Mouse (Mus musculus) limb, embryonic 14.5 days (tissue): ENCODE measurements at regions not wholly inside any gene's neighbourhood (a gene's known extent, or its start where the extent isn't known, plus 50 kb on each side); places are given as distances from the start of the nearest gene placed in this dataset.
"Not testable (repeated sequence)": the region's sequence is repeated elsewhere in the genome, so short reads cannot be mapped to it uniquely, and the experiment has no call there.

Experiments used
- ATAC-seq: fragments of 200-750 bp; cut with Nextera tagmentation; 2 replicates; pipeline ENCODE4 v1.8.0; 2017; ENCODE audit warnings: low read depth, moderate number of reproducible peaks, moderate TSS enrichment; ENCODE audit not compliant: low FRiP score
- DNase-seq: peaks from one replicate; pipeline ENCODE4 v3.0.0-alpha.2; 2015; ENCODE audit warnings: low spot score
- H3K27ac ChIP-seq: fragments of 300-500 bp; sonication (generic); replicated peaks from 2 replicates; pipeline ENCODE4 v1.5.1; 2014; ENCODE audit warnings: low read depth, mild to moderate bottlenecking, low read length, moderate library complexity, mixed read lengths
- H3K27me3 ChIP-seq: fragments of 300-500 bp; sonication (generic); 2 replicates; pipeline ENCODE4 v1.6.1; 2014; ENCODE audit warnings: low read length, mixed read lengths; ENCODE audit not compliant: control insufficient read depth, insufficient read depth
- H3K36me3 ChIP-seq: fragments of 300-500 bp; sonication (generic); 2 replicates; pipeline ENCODE4 v1.6.1; 2014; ENCODE audit warnings: mild to moderate bottlenecking, low read length, moderate library complexity, mixed read lengths; ENCODE audit not compliant: control insufficient read depth, insufficient read depth
- H3K4me1 ChIP-seq: fragments of 300-500 bp; sonication (generic); 2 replicates; pipeline ENCODE4 v1.6.1; 2014; ENCODE audit warnings: antibody characterized with exemption, low read length, mixed read lengths; ENCODE audit not compliant: control insufficient read depth, insufficient read depth
- H3K4me2 ChIP-seq: fragments of 300-500 bp; sonication (generic); replicated peaks from 2 replicates; pipeline ENCODE4 v1.6.1; 2014; ENCODE audit warnings: low read depth, mild to moderate bottlenecking, low read length, moderate library complexity; ENCODE audit not compliant: severe bottlenecking
- H3K4me3 ChIP-seq: fragments of 300-500 bp; sonication (generic); replicated peaks from 2 replicates; pipeline ENCODE4 v1.5.1; 2014; ENCODE audit warnings: low read length
- H3K9ac ChIP-seq: fragments of 300-500 bp; sonication (generic); 2 replicates; pipeline ENCODE4 v1.6.1; 2014; ENCODE audit warnings: mild to moderate bottlenecking, low read depth, low read length, moderate library complexity; ENCODE audit not compliant: severe bottlenecking
- H3K9me3 ChIP-seq: fragments of 300-500 bp; sonication (generic); 2 replicates; pipeline ENCODE4 v1.6.1; 2016; ENCODE audit warnings: low read length; ENCODE audit not compliant: control insufficient read depth
- POLR2A ChIP-seq: fragments of 200-500 bp; IDR thresholded peaks from 2 replicates; pipeline ENCODE4 v1.8.0; 2012; ENCODE audit warnings: inconsistent platforms, mild to moderate bottlenecking, moderate library complexity, borderline replicate concordance; ENCODE audit not compliant: insufficient read depth, insufficient read length; ENCODE audit errors: extremely low read depth
- WGBS: fragments of 180-500 bp; shearing (Covaris S2); extraction: QIAGEN DNeasy Blood & Tissue Kit; methylation state at CpG from one replicate; pipeline ENCODE4 v1.1.7; 2014; 5-methylcytosine and 5-hydroxymethylcytosine counted together

DNA sequence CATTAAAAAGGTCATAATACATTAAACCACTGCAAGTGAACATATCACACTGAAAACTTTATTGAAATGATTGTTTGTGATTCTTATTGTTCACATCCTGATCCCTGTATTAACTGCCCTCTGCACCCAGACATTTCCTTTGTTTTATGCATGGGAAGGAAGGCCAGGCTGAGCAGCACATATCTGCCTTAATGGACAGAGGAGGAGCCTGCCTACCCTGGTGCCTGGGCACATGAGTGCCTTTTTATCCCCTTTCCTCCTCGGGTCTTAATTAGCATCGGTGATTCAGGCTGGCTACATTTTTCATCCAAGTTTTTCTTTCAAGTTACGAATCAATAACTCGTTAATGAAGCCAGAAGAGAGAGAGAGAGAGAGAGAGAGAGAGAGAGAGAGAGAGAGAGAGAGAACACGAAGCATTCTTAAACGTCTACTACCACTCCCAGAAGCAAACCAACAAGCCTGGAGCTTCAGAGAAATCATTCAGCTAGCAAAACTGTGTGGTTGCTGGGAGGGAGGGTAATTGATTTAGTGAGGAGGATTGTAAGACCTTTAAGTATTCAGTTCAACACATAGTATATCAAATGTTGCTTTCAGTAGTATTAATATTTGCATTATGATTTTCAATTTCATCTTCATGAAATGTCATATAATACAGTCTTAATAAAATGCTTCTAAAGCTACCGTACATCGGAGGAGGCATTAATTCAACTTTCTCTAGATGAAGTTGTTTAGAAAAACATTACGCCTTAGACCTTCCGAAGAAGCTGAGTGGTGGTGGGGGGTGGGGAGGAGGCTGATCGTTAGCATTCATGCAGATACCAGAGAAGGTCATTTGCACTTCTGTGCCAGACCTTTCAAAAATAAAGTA, 581.6 kb upstream of the Gje1 start:
- no peaks in the 10 kb centered on the region for H3K9me3 ChIP-seq
- TF ChIP-seq POLR2A = no peak
- no peak overlapping the region for H3K27ac ChIP-seq
- no peaks in the 10 kb centered on the region for H3K4me1 ChIP-seq
- WGBS = 29% methylated on average over 11 of the region's 11 CpGs
- DNase-seq = no peak
- no peak overlapping the region for H3K9ac ChIP-seq
- H3K27me3 ChIP-seq = no peaks in the 10 kb centered on the region
- H3K36me3 ChIP-seq = no peaks in the 10 kb centered on the region
- H3K4me2 ChIP-seq = peak overlapping the region; percentile 6
- H3K4me3 ChIP-seq = no peak overlapping the region
- ATAC-seq = no peak

- TF ChIP-seq POLR2A = no peak
- 89% methylated on average over 2 of the region's 2 CpGs for WGBS
- H3K27ac ChIP-seq = no peak overlapping the region
- no peak overlapping the region for H3K9ac ChIP-seq
- no peaks in the 10 kb centered on the region for H3K9me3 ChIP-seq
- no peak for DNase-seq
- no peaks in the 10 kb centered on the region for H3K4me1 ChIP-seq
- ATAC-seq = no peak
- no peaks in the 10 kb centered on the region for H3K27me3 ChIP-seq
- H3K36me3 ChIP-seq = no peaks in the 10 kb centered on the region
- no peak overlapping the region for H3K4me3 ChIP-seq
- no peak overlapping the region for H3K4me2 ChIP-seq
Observed at GRCm38 (mm10) chr10:15297257-15297656, 579.2 kb upstream of the Gje1 start.

DNA sequence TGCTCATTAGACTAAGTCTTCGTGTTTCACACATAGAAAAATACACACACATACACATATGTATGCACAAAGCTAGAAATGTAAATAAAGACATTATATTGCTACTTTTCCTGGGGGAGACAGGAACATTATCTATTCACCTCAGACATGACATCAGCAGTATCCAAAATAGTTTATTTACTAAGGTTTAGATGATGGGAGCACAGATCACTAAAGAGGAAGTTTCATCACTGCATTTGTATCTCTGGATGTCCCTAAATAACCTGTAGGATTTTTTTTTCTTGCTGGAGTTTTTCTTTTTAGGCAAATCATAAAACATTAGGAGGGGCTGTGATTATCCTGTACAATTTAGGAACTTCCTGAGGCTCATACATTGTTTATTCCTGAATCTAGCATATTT, 576.1 kb upstream of the Gje1 start:
- H3K4me2 ChIP-seq = no peak overlapping the region
- H3K9ac ChIP-seq = no peak overlapping the region
- WGBS = 70% methylated on average over 1 of the region's 1 CpGs
- ATAC-seq (no peak), DNase-seq (no peak)
- H3K27me3 ChIP-seq = no peaks in the 10 kb centered on the region
- no peak for TF ChIP-seq POLR2A
- H3K9me3 ChIP-seq = no peaks in the 10 kb centered on the region
- no peak overlapping the region for H3K27ac ChIP-seq
- no peak overlapping the region for H3K4me3 ChIP-seq
- H3K4me1 ChIP-seq = no peaks in the 10 kb centered on the region
- H3K36me3 ChIP-seq = no peaks in the 10 kb centered on the region

DNA sequence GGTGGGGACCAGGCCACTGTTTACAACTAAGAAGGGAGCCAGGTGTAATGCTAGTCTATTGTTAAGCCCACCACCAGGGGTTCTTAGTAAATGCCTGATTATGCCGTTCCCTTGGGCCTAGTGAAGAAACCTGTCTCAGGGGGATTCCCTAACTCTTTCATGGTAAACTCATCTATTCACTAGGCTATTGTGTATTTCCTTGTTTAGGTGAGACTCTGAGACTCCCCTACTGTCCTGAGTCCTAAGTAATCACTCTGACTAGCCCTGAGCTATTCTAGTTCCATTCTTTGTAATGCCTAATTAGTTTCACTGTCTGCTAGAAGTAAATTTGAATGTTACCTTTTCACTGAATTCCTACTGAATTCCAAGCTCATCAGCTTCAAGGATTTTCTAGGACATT, 545.3 kb upstream of the Gje1 start:
- WGBS = 64% methylated on average over 1 of the region's 1 CpGs
- not testable (repeated sequence) for ATAC-seq, H3K27ac ChIP-seq, H3K9ac ChIP-seq, H3K4me2 ChIP-seq, H3K9me3 ChIP-seq, H3K36me3 ChIP-seq, H3K27me3 ChIP-seq, H3K4me1 ChIP-seq, H3K4me3 ChIP-seq, DNase-seq

DNA sequence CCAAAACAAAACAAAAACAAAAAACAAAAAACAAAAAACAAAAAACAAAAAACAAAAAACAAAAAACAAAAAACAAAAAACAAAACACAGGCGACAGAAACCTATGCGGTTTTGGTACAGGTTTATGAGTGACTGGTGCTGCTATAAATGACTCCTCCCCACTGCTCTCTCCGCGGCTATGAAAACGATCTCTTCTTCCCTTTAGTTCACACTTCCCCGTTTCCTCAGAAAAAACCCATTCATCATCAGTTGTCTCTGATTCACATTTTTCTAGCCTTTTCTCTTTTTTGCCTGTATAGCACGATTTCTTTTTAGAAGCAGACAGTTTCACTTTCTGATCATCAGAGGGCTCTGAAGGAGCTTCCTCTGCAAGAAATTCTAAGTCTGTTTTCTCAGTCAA, 544.3 kb upstream of the Gje1 start:
- H3K9ac ChIP-seq, H3K27me3 ChIP-seq: not testable (repeated sequence)
- WGBS = 63% methylated on average over 7 of the region's 7 CpGs

More for the DNA sequence above, 544.3 kb upstream of the Gje1 start:
- H3K27ac ChIP-seq, DNase-seq, H3K36me3 ChIP-seq, H3K9me3 ChIP-seq, ATAC-seq, H3K4me1 ChIP-seq, H3K4me2 ChIP-seq, H3K4me3 ChIP-seq: not testable (repeated sequence)
